Mouse (Mus musculus): ENCODE data around the gene Utp20.

Utp20 gene

DNA sequence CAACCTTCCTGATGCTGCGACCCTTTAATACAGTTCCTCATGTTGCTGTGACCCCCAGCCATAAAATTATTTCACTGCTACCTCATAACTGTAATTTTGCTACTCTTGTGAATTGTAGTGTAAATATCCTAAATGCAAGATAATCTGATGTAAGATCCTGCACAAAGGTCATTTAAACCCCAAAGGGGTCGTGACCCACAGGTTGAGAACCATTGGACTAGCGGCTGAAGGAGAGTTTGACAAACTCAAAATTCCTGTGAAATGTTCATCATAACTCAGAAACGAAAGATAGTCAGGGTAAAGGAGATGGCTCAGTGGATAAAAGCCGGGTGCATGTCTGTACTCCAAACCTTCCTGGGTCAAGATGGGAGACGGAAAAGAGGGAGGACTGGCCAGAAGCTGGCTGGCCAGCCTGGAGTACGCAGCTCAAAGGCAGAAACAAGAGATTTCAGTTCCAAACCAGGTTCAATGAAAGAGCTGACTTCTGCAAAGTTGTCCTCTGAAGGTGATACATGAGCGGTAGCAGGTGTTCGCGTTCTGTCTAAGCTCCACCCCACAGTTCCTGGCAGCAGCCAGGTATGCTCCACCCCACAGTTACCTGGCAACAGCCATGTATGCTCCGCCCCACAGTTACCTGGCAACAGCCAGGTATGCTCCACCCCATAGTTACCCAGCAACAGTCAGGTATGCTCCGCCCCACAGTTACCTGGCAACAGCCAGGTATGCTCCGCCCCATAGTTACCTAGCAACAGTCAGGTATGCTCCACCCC, 109.4 kb downstream of the Utp20 start:
- DNase-seq (ENCODE audit: low spot score in 2 of 2) = no peak

DNA sequence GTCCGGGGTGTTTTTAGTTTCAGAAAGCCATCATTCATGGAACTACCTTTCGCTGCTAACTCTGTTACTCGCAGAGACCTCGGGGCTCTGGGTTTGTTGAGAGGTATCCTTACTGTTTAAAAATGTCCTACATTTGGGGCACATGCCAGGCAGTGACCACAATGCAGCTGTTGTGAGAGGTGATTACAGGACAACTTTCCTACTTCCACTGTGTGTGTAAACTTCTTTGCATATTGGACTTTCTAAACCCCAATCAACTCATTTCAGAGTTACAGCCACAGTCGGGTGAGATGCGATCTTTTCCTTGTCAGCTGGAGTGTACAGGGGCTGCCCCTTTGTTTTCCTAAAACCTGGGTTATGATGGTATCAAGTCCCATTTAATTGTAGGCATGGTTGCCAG, 111.0 kb downstream of the Utp20 start:
- DNase-seq (ENCODE audit: low spot score in 2 of 2) = no peak

DNA sequence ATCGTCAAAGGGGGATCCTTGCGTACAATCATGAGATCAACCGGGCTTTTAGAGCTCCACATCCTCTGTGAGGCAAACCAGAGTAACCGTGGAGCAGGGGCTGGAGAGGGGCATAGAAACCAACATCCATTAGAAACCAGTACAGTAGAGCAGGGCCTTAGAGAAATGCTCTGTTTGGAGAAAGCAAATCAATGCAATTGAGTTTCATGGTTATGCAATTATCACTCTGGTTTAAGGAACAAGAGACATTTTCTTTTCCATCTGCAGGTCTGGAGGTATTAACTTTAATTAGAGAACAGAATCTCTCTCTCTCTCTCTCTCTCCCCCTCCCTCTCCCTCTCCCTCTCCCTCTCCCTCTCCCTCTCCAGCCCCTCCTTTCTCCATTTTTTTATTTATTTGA, 111.9 kb downstream of the Utp20 start:
- DNase-seq (ENCODE audit: low spot score in 2 of 2) = no peak

DNA sequence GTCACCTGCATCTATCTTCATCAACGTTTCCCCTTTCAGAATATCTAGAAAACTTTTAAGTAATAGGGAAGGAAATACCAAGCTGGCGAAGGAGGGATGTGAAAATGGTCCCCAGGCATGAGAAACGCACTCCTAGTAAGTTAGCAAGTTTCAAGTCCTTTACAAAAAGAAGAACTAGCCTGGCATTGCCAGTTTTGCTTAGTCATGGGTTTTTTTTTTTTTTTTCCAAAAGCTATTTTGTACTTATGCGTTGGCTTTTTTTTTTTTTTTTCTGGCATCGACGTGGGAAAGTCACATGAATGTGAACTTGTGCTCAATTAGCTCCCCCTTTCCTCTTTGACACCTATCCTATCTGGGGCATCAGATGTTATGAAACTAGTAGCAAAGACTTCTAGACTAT, 114.2 kb downstream of the Utp20 start:
- DNase-seq (ENCODE audit: low spot score in 2 of 2) = no peak

DNA sequence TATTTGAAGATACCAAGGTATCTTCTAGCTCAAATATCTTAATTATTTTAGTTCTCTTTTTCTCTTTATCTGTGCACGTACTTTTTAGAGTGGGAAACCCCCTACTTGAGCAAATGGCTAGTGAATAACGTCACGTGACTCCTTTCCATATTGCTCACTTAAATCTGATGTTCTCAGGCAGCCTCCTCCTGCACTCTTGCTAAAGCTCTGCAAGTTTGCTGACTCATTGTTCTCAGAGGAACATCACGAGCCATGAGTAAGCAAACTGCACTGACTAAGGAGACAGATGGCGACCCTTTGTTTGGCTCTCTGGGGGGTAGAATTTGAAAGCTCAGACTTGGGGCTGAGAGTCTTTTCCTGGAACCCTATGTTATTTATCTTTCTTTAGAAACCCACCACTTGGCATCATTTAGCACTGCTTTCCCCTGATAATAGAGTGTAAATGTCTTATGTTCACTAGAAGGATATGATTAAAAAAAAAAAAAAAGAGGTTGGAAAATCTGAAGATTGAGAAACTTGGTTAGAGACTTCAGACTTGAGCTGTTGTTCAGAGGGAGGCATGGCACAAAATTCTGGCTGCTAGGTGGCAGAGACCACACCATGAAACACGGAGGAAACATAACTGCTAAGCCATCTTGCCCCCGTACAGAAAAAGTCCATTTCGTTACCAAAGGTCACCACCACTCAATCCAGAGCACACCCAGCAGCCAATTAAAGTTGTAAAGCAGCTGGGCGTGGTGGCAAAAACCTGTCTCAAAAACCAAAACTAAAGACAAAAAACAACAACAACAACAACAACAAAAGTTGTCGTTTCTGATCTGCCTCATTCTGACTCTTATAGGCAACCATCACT, 117.7 kb downstream of the Utp20 start:
- DNase-seq (ENCODE audit: low spot score in 2 of 2) = peak in 1 of 2 experiments; percentile 19

DNA sequence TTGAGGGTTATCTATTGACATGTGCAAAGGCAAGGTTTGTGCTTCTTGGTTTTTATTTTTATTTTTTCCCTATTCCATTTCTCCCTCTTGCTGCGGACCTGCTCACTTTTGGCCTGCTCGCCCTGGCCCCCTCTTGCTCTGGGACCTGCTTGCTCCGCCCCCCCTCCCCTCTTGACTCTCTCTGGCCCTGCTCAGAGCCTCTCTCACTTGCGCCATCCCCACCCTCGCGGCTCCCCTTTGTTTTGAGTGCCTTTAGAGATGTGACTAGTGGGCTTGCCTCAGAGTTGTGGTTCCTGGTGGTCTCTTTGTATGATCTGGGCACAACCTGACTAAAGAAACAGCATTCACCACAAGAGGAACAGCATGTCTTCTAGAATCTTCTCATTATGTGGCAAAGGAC, 125.7 kb downstream of the Utp20 start:
- no peak for DNase-seq (ENCODE audit: low spot score in 2 of 2)
